Mouse (Mus musculus): ENCODE results near the gene Tppp. TPM values are rescaled to one million over a fixed set of nuclear protein-coding genes. Genes with fewer than 3 reads are reported as not detected.

Gene Tppp
- polyA plus RNA-seq, 1 experiment from 2014 or later = 1.6 TPM

DNA sequence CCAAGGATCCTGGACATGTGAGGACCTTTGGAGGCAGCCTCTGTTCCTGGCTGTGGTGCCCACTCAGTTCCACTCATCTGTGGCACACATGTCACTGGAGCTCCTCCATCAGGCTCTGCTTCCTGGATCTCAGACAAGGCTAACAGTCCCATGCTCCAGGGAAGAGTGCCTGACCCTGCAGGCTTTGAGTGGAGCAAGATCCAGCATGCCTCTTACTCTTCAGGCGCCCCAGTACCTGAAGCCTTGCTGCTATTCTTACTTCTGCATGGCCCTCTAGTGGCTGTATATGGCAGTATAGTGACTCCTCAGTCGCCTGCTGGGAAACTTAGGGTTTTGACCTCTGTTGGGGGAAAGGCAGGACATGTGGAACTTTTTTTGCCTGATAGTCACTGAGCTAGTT is 17.0 kb downstream of the Tppp start:
- peak; percentile 35; the same call in 1 of the 2 replicates for ATAC-seq (ENCODE audit: insufficient number of reproducible peaks, low FRiP score, low TSS enrichment, low read depth)

DNA sequence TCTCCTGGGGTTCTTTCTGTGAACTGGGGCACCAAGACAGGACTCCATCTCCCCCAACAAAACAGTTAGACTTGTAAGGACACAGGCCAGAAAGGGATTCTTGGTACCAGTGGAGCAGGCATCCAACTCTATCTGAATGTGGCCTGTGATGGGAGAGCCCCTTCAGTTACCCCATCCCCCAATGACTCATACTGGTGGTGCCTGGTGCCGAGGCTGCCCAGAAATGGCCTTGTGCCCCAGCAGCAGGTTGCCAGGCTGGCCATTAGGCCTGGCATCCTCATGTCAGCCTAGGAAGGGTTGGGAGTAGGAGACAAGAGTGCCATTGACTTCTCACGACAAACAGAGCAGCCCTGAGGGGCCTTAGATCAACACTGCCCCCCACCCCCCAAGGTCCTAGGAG is 18.9 kb downstream of the Tppp start:
- WGBS = 61% methylated on average over 2 of the region's 2 CpGs
- no peaks in the 10 kb centered on the region for H3K27me3 ChIP-seq
- peaks cover 15% of the 10 kb centered on the region for H3K4me1 ChIP-seq
- ATAC-seq (ENCODE audit: insufficient number of reproducible peaks, low FRiP score, low TSS enrichment, low read depth) = no peak
- H3K9me3 ChIP-seq (replicated peaks) = no peaks in the 10 kb centered on the region
- H3K4me3 ChIP-seq (replicated peaks) = no peak overlapping the region
- no peaks in the 10 kb centered on the region for H3K36me3 ChIP-seq
- H3K4me2 ChIP-seq (replicated peaks) = no peak overlapping the region
- no peak overlapping the region for H3K9ac ChIP-seq
- no peak overlapping the region for H3K27ac ChIP-seq (replicated peaks)

More for the DNA sequence above, 17.0 kb downstream of the Tppp start:
- H3K4me1 ChIP-seq = peaks cover 15% of the 10 kb centered on the region
- H3K4me2 ChIP-seq (replicated peaks) = no peak overlapping the region
- no peak overlapping the region for H3K9ac ChIP-seq
- WGBS = 17% methylated on average over 2 of the region's 2 CpGs
- H3K36me3 ChIP-seq = no peaks in the 10 kb centered on the region
- H3K27me3 ChIP-seq = no peaks in the 10 kb centered on the region
- no peaks in the 10 kb centered on the region for H3K9me3 ChIP-seq (replicated peaks)
- H3K4me3 ChIP-seq (replicated peaks) = no peak overlapping the region
- peak overlapping the region; percentile 49 for H3K27ac ChIP-seq (replicated peaks)

DNA sequence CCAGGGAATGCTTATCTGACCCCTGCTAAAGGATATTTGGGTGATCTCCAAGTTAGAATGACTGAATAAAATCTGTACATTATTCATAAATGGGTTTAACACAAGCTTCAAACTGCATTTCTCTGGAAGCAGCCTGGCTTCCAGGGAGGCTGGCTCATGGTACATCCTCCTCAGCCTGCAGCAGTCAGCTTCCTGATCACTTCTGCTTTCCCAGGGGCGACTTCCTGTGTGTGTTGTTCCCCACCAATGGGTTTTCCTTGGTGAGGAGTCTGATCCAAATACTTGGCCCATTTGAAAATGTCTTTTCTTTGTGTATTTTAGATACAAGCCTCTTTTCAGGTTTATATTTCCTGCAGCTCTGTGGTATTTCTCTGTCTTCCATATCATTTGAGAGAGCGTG is 19.8 kb downstream of the Tppp start:
- H3K4me1 ChIP-seq = peaks cover 15% of the 10 kb centered on the region
- no peak for ATAC-seq (ENCODE audit: insufficient number of reproducible peaks, low FRiP score, low TSS enrichment, low read depth)
- H3K36me3 ChIP-seq = no peaks in the 10 kb centered on the region
- WGBS = 81% methylated on average over 2 of the region's 2 CpGs
- no peaks in the 10 kb centered on the region for H3K9me3 ChIP-seq (replicated peaks)
- H3K4me2 ChIP-seq (replicated peaks) = no peak overlapping the region
- H3K4me3 ChIP-seq (replicated peaks) = no peak overlapping the region
- no peak overlapping the region for H3K27ac ChIP-seq (replicated peaks)
- no peak overlapping the region for H3K9ac ChIP-seq
- no peaks in the 10 kb centered on the region for H3K27me3 ChIP-seq

DNA sequence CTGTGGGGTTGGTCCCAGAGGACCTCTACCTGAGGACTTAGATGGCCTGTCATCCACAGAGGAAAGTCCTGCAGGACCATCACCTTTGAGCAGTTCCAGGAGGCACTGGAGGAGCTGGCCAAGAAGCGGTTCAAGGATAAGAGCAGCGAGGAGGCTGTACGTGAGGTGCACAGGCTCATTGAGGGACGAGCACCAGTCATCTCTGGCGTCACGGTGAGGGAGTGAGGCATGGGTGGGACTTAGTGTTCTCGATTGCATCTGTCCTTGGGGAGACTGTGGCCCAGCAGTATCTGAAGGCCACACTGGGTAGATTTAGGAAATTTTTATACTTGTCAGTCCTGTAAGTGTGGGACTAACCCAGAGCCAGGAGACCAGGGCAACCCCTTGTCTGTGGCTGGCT is 21.5 kb downstream of the Tppp start:
- Histone ChIP-seq H3K27ac (replicated peaks) (no peak overlapping the region), H3K9me3 (replicated peaks) (no peaks in the 10 kb centered on the region), H3K27me3 (no peaks in the 10 kb centered on the region), H3K4me2 (replicated peaks) (no peak overlapping the region), H3K9ac (no peak overlapping the region), H3K36me3 (no peaks in the 10 kb centered on the region), H3K4me3 (replicated peaks) (no peak overlapping the region), H3K4me1 (peaks cover 6% of the 10 kb centered on the region)
- ATAC-seq (ENCODE audit: insufficient number of reproducible peaks, low FRiP score, low TSS enrichment, low read depth) = no peak
- 82% methylated on average over 7 of the region's 7 CpGs for WGBS

DNA sequence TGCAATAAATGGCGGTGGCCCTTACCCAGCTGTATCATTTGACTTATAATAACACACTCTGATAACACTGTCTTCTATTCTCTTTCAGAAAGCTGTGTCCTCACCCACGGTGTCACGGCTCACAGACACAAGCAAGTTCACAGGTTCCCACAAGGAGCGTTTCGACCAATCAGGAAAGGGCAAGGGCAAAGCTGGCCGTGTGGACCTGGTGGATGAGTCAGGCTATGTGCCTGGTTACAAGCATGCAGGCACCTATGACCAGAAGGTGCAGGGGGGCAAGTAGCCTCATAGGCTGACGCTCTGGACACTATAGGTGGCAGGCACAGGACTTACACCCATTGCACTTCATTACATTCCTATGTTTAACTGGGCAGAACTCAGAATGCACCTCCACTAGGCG is 21.9 kb downstream of the Tppp start:
- Histone ChIP-seq H3K9ac (no peak overlapping the region), H3K36me3 (no peaks in the 10 kb centered on the region), H3K4me3 (replicated peaks) (no peak overlapping the region), H3K4me1 (peaks cover 2% of the 10 kb centered on the region; the same call in 1 of the 2 replicates), H3K27ac (replicated peaks) (no peak overlapping the region), H3K9me3 (replicated peaks) (no peaks in the 10 kb centered on the region), H3K4me2 (replicated peaks) (no peak overlapping the region), H3K27me3 (no peaks in the 10 kb centered on the region)
- no peak for ATAC-seq (ENCODE audit: insufficient number of reproducible peaks, low FRiP score, low TSS enrichment, low read depth)
- WGBS = 83% methylated on average over 8 of the region's 8 CpGs

DNA sequence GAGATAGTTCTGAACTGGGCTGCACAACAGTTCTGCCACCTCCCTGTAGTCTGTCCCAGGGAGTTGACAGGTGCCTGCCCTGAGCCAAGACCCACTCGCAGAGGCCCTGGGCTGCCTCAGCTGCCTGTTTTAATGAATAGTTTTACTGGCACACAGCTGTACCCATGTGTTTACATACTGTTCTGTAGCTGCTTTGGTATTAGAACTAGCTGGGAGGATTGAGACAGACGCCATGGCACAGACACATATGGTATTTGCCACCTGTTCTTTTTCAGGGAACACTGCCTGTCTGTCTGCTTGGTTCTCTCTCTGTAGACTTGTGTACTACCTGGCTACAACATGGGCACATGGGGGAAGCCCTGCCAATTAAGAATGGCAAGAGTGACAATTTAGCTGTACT is 25.5 kb downstream of the Tppp start:
- peaks cover 21% of the 10 kb centered on the region for H3K36me3 ChIP-seq
- no peak for ATAC-seq (ENCODE audit: insufficient number of reproducible peaks, low FRiP score, low TSS enrichment, low read depth)
- H3K4me3 ChIP-seq (replicated peaks) = no peak overlapping the region
- no peak overlapping the region for H3K9ac ChIP-seq
- H3K9me3 ChIP-seq (replicated peaks) = no peaks in the 10 kb centered on the region
- no peaks in the 10 kb centered on the region for H3K27me3 ChIP-seq
- no peak overlapping the region for H3K27ac ChIP-seq (replicated peaks)
- WGBS = 74% methylated on average over 2 of the region's 2 CpGs
- no peak overlapping the region for H3K4me2 ChIP-seq (replicated peaks)
- H3K4me1 ChIP-seq = no peaks in the 10 kb centered on the region

DNA sequence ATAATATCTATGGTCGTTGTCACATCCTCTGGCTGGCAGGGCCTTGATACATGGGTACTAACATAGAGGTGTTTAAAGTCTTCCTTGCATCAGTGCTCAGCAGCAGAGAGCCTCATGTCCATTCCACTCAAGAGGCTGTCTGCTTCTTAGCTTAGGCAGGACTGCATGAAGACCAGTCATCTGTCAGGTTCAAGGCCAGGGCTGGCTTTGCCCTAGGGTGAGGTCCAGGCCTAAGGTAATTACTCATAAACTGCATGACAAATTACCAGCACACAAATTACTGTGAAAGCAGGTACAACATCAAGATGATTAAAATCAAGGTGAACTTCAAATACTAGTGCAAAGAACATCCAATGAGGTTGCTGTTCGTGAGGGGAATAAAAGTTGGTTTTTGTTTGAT is 26.6 kb downstream of the Tppp start:
- no peak for ATAC-seq (ENCODE audit: insufficient number of reproducible peaks, low FRiP score, low TSS enrichment, low read depth)
- 87% methylated on average over 2 of the region's 2 CpGs for WGBS

DNA sequence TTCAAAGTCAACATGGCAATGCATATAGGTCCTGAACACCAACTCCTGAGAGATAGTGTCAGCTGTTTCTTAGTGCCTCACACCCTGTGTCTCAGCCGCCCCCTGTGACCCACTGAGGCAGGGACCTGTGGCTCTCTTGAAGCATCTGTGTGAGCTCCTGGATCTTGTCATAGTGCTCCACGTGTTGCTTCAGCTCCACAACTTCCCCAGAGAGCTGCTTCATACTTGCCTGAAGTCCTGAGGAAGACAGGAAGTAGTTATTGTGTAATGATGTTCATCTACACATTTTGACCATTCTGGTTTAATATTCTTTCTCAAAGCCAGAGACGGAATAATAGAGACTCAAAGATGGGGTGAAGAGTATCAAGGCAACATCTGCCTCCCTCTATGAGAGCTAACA is 30.7 kb downstream of the Tppp start:
- no peak for ATAC-seq (ENCODE audit: insufficient number of reproducible peaks, low FRiP score, low TSS enrichment, low read depth)
- 90% methylated on average over 3 of the region's 3 CpGs for WGBS
- no peaks in the 10 kb centered on the region for H3K27me3 ChIP-seq
- no peak overlapping the region for H3K4me3 ChIP-seq (replicated peaks)
- no peak overlapping the region for H3K9ac ChIP-seq
- H3K4me1 ChIP-seq = no peaks in the 10 kb centered on the region
- H3K36me3 ChIP-seq = peaks cover 44% of the 10 kb centered on the region
- H3K4me2 ChIP-seq (replicated peaks) = no peak overlapping the region
- no peak overlapping the region for H3K27ac ChIP-seq (replicated peaks)
- H3K9me3 ChIP-seq (replicated peaks) = no peaks in the 10 kb centered on the region

More for the DNA sequence above, 26.6 kb downstream of the Tppp start:
- H3K4me3 ChIP-seq (replicated peaks) = no peak overlapping the region
- H3K4me2 ChIP-seq (replicated peaks) = no peak overlapping the region
- H3K9ac ChIP-seq = no peak overlapping the region
- no peaks in the 10 kb centered on the region for H3K4me1 ChIP-seq
- H3K27me3 ChIP-seq = no peaks in the 10 kb centered on the region
- H3K36me3 ChIP-seq = peaks cover 31% of the 10 kb centered on the region
- H3K9me3 ChIP-seq (replicated peaks) = no peaks in the 10 kb centered on the region
- H3K27ac ChIP-seq (replicated peaks) = no peak overlapping the region

DNA sequence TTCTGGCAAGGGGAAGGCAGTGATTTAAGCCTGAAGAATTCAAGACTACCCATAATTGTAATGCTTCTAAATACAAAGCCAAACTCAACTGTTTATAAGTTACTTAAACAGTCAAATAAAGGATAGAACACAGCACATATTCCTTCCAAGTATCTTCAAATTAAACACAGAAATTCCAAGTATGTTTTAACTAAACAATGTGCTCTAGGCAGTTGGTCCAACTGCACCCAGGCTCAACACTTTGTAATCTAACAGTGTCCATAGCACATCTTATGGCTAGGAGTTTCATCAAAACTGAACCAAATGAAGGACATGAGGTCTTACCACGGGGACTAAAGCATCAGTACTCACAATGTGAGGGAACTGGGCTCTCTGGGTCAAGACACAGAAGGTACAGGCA is 47.0 kb downstream of the Tppp start:
- H3K4me3 ChIP-seq (replicated peaks) = no peak overlapping the region
- H3K9me3 ChIP-seq (replicated peaks) = no peaks in the 10 kb centered on the region
- ATAC-seq (ENCODE audit: insufficient number of reproducible peaks, low FRiP score, low TSS enrichment, low read depth) = no peak
- H3K27me3 ChIP-seq = no peaks in the 10 kb centered on the region
- H3K36me3 ChIP-seq = peaks cover 15% of the 10 kb centered on the region; the same call in 1 of the 2 replicates
- H3K9ac ChIP-seq = no peak overlapping the region
- H3K4me1 ChIP-seq = no peaks in the 10 kb centered on the region
- 91% methylated on average over 1 of the region's 1 CpGs for WGBS
- H3K27ac ChIP-seq (replicated peaks) = no peak overlapping the region
- H3K4me2 ChIP-seq (replicated peaks) = no peak overlapping the region

DNA sequence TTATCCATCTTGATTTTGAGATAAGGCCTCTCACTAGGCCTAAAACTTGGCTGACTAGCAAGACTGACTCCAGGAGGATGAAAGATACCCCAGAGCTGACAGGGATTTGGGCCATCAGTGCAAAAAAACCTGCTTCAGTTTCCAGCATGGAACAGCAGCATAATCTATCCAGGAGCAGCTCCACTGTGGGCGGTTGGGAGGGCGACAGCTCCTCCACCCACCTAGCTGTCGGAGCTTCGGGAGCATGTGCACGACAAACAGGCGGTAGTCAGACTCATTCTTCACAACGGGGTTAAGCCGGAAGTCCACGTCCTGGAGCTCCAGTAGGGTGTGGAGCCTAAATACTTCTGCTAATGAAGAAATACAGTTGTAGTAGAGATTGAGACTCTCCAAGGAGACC is 48.9 kb downstream of the Tppp start:
- 92% methylated on average over 9 of the region's 9 CpGs for WGBS
- no peaks in the 10 kb centered on the region for H3K9me3 ChIP-seq (replicated peaks)
- no peak overlapping the region for H3K27ac ChIP-seq (replicated peaks)
- peaks cover 8% of the 10 kb centered on the region; the same call in 1 of the 2 replicates for H3K36me3 ChIP-seq
- no peak overlapping the region for H3K9ac ChIP-seq
- H3K4me3 ChIP-seq (replicated peaks) = no peak overlapping the region
- no peak for ATAC-seq (ENCODE audit: insufficient number of reproducible peaks, low FRiP score, low TSS enrichment, low read depth)
- H3K27me3 ChIP-seq = no peaks in the 10 kb centered on the region
- H3K4me2 ChIP-seq (replicated peaks) = no peak overlapping the region
- no peaks in the 10 kb centered on the region for H3K4me1 ChIP-seq

DNA sequence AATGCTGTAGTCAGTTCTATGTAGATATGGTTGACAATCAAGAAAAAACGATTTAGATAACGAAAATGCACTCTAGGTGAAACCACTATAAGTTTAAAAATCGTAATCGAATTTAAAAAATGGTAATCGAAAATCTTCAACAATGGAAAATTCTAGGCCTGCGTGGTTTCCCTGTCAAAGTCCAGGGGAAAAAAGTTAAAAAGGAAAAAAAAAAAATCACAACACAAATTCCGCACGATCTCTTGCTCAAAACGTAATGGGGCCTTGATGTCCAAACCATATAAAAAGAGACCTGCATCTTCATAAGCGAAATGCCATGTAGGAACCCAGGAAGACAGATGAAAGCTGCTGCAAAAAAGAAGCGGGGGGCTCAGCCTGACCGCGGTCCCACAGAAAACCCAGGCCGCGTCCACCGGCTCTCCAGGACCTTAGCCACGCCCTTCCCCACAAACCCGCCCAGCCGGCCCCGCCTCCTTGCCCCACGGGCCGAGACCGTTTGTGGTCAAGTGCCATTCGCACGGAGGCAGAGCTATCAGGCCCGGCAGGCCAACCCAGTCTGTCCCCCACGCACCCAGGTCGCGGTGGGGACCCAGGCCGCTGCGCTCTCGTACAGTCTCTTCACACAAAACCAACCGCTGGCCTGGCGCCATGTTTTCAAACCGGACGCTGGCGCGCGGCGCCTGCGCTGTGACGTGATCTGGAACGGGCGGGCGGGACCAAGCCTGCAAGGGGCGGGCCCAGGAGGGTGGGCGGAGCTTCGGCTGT is 52.6 kb downstream of the Tppp start, which contains the start of gene Cep72:
Cep72 (minus strand) TSS at position 687 of the 765 bp plus-strand sequence.
- Histone ChIP-seq H3K4me3 (replicated peaks) (peak within 1 kb of the TSS; percentile 91), H3K4me1 (no peaks in the 10 kb centered on the region), H3K36me3 (peaks cover 5% of the 10 kb centered on the region; the same call in 1 of the 2 replicates), H3K9me3 (replicated peaks) (no peaks in the 10 kb centered on the region), H3K9ac (peak within 1 kb of the TSS; percentile 70), H3K27me3 (no peaks in the 10 kb centered on the region), H3K27ac (replicated peaks) (peak within 1 kb of the TSS; percentile 90), H3K4me2 (replicated peaks) (peak within 1 kb of the TSS; percentile 49)
- 2% methylated on average over 47 of the region's 48 CpGs for WGBS
- peak; percentile 96 for ATAC-seq (ENCODE audit: insufficient number of reproducible peaks, low FRiP score, low TSS enrichment, low read depth)
